Mouse (Mus musculus) thymus, postnatal 36 days (tissue): ENCODE results near the gene Grasp.
A peak's percentile ranks its signal among the peaks of the same experiment; 100 is the strongest.

Experiments used
- DNase-seq, 2 experiments: peaks; one replicate each; pipeline ENCODE4 v3.0.0; 2022; ENCODE audit warnings: mixed read lengths in 2 of 2

The Grasp gene

DNA sequence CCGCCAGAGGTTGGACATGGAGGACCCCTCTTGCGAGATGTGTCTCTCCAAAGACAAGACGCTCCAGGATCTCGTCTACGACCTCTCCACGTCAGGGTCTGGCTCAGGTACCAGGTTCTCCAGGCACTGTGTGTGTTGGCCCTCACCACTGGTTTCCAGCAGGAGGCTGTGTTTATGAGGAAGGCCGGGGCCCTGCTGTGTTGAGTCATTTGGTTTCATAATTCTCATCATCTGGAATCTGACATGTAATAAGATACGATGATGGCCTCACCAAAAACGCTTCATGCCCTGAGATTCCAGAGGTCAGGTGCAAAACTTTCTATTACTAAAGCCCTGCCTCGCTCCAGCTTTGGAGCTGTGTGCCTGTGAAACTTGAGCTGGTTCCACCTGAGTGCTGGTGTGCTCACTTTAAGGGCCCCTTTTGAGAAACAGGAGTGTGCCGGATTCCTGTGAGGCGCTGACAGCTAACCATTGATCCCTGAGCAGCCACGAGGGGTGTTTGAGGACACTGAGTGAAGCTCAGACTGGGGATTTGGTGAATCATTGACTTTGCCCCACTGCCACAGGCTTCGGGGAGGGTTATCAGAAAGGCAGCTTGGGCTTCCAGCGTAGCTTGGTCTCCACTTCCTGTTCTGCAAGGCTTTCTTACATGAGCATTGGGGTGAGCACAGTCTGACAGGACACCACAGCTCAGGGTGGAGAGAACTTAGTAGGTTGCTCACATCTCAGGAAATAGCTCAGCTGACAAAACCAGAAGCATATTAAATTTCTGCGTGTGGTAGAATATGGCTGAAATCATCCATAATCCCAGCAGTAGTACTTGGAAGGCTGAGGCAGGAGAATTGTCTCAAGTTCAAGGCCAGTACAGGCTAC, 28.8 kb upstream of the Grasp start:
- DNase-seq: no peak

DNA sequence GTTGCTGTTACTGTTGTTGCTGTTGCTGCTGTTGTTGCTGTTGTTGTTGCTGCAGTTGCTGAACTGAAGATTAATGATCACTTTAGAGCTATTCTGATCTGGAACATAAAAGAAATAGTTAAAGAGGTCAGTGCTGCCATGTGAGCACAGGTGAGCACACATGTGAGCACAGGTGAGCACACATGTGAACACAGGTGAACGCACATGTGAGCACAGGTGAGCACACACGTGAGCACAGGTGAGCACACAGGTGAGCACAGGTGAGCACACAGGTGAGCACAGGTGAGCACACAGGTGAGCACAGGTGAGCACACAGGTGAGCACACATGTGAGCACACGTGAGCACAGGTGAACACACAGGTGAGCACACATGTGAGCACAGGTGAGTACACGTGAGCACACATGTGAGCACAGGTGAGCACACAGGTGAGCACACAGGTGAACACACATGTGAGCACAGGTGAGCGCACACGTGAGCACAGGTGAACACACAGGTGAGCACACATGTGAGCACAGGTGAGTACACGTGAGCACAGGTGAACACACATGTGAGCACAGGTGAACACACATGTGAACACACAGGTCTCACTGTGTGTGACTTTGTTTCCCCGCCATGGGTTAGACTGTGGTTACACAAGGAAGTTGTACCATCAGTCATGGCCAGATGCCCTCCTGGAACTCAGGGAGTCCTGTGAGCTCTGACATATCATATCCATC, 27.8 kb upstream of the Grasp start:
- no peak for DNase-seq

GRCm38 (mm10) chr15:101196961-101197360, 27.0 kb upstream of the Grasp start:
- DNase-seq: no peak

DNA sequence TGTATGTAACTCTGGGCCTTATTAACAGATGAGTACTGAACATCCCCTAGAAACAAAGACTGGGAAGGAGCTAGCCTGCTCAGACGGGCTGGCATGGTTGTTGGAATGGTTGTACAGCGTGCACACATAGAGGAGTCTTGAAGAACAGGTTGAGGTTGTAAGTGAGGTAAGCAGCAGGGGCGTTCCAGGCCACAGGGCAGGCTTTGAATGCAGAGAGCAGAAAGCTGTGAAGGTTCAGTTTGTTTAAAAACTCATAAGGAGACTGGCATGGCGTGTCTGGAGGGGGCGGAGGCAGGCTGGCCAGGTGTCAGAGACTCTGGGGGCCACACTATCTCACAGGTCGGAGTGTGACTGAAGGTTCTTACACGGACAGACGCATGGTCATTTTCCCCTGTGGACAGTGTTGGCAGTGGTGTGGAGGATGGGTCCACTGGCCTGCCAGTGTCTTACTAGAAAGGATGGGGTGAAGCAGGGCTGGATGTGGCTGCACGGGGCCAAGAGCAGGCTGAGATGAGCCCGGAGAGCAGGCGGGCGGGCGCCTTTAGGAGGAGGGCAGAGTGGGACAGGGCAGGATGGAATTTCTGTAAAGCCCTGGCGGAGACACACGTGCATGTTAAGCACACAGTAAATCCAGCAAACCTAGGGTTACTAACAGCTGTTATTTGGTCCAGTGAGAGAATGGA, 26.4 kb upstream of the Grasp start:
- DNase-seq: no peak

DNA sequence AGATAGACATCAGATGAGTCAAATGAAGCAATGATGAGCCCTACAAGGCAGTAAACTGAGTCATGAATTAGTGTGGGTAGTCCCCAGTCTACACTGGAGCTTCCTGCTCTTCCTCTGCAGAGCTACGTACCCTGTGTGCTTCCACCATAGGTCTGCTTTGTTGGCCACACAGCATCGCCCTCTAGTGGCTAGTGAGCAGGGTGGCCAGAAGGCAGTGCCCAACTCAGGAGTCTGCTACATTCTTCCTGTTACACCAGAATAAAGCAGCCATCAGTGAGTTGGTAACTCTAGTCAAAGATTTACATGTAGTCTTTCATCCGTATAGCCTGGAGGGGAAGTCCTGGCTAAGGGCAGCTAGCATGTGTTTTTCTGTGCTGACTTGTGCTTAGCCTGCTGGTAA, 25.8 kb upstream of the Grasp start:
- DNase-seq: peak; percentile 65 to 74

- DNase-seq: no peak
Measured at GRCm38 (mm10) chr15:101198850-101199249, 25.1 kb upstream of the Grasp start.

- no peak for DNase-seq
Measured at GRCm38 (mm10) chr15:101200777-101201295, 23.2 kb upstream of the Grasp start.

DNA sequence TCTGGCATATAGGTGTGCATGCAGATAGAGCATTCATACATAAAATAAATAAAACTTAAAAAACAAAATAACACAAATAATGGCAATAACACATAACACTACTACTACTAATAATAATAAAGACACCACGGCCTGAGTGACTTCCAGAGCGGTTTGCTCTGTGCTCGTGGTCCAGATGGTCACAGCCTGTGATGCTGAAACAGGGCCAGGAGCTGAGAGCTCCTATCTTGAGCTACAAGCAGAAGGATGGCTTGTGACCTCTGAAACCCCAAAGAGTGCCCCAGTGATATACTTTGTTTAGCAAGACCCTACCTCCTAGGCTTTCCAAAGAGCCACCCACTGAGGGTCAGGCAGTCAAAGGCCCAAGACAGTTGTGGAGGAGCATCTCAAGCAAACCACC, 22.6 kb upstream of the Grasp start:
- DNase-seq: no peak

- DNase-seq: no peak
Measured at GRCm38 (mm10) chr15:101203673-101204072, 20.3 kb upstream of the Grasp start.

GRCm38 (mm10) chr15:101204781-101205180, 19.2 kb upstream of the Grasp start:
- no peak for DNase-seq

DNA sequence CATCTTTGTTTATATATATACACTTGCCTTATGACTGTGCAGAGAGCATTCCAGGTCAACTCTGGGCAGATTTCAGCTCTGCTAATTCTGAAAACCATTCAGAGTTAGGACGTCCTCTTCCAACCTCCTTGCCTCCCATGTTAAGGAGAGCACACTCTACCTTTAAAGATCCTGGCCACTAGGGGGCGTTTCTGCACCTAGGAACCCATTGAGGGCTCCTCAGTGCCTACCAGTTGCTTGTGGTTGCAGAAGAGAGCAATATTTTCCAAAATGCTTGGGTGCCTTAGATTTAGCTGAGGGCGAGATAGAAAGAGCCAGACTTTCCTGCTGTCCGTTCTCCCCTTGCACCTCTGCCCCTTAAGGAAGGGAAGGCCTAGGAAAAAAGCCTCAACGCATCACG, 13.8 kb upstream of the Grasp start:
- DNase-seq: peak; percentile 53 to 59

GRCm38 (mm10) chr15:101210998-101211613, 12.9 kb upstream of the Grasp start:
- no peak for DNase-seq

DNA sequence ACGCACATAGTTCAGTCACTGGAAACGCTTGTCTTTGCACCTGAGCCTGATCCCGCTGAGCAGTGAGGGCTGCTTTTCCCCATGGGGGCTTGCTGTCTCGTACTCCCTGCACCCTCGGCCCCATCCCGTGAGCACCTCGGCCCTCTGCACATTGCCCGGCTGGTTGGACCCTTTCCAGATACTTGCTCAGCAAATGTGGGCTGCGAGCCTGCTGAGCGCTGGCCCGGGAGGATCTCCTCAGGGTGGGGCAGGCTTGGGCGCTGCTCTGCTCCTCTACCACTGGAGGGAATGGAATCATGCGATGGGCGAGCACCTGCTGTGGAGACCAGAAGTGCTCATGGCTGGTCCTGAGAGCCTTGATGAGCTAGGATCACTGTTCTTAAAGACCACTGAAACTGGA, 11.6 kb upstream of the Grasp start:
- DNase-seq: no peak

GRCm38 (mm10) chr15:101215136-101215535, 8.9 kb upstream of the Grasp start:
- no peak for DNase-seq

- DNase-seq: no peak
Measured at GRCm38 (mm10) chr15:101216036-101216435, 8.0 kb upstream of the Grasp start.

- DNase-seq: no peak
Measured at GRCm38 (mm10) chr15:101220905-101221297, 3.1 kb upstream of the Grasp start.

DNA sequence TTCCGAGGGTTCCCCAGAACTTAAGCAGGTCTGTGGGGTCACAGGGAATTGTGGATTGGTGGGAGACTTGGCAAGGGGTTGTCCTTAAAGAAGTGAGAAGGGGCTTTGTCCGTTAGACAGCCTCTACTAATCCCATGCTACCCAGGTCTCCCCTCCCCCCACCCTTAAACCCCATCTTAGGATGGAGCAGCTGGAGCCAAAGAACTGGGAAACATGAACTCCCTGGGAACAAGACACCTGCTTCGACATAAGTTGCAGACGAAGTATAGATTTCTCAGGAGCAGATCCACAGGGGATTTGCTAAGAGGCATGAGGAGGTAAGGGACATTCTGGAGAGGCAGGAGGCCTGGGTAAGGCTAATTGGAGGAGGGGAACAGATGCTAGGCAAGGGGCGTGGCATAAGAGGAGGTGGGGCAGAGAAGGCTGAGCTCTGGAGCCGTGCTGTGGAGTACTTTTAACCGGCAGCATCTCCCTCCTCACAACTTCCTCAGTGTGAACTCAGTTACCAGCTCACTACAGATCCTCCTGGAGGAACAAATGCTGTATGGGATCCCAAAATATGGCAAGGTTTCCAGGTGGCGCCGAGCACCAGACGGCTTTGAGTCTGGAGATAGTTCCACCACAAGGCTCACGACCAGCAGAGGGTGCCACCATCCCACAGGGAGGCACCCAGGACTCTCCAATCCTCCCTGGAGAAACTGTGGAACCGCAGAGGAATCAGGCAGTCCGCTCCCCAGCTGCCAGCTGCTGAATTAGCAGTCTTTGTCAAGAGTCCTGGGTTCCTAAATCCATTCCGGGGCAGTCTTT, 2.5 kb upstream of the Grasp start:
- peak; percentile 75 to 81 for DNase-seq

GRCm38 (mm10) chr15:101222897-101223482, 998 bp upstream of the Grasp start:
- DNase-seq: no peak

DNA sequence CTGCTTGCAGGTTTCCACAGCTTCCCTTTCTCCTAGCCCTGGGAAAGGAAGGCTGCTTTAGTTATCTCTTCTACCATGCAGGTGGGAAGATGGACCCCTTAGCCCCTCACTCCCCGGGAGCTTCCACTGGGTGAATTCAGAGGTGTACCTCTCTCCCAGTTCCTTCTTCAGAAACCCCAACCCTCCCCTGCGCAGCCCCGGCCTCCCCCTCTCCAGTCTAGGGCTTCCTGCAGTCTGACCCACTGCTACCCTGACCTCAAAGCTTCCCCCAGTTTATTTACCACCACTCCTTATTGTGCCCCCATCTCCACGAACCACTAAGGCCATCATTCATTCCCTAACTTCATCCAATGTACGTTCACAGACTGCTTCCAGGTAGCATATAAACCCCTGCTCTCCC, 392 bp upstream of the Grasp start:
- DNase-seq: no peak

DNA sequence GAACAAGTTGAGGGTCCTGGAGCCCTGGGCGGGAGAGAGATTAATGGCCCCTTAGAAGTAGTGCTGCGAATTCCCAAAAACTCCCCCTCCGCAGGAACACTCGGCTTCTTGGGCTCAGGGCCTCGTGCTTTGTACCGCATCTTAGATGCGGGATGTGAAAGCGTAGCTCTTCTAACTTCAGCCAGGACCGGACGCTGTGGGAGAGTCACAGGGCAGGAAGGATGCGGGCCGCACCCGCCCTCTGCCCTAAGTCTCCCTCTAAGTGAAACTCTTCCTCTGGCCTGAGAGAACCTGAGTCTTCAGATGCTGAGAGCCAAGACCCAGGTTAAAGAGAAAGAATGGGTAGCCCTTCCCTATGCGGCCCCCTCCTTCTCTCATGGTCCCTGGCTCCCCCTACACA, 989 bp downstream of the Grasp start:
- DNase-seq: peak in 1 of 2 experiments; percentile 28

GRCm38 (mm10) chr15:101227971-101228370, 4.0 kb downstream of the Grasp start:
- DNase-seq: peak in 1 of 2 experiments; percentile 25
